Mouse (Mus musculus): ENCODE results near the gene Sox6.

GRCm38 (mm10) chr7:115840613-115841012 is 198.0 kb downstream of the Sox6 start:
- no peak for TF ChIP-seq CTCF (IDR thresholded peaks at IDR 0.05; ENCODE audit: insufficient read depth, low read length)
- TF ChIP-seq POLR2A (IDR thresholded peaks at IDR 0.05; ENCODE audit: borderline replicate concordance, extremely low read depth, low read depth, low read length) = no peak

All from lung, adult 2 months (tissue).